Mouse (Mus musculus) liver, embryonic 11.5 days (tissue): ENCODE measurements around the gene Rbbp8nl. TPM values are rescaled to one million over a fixed set of nuclear protein-coding genes. Genes with fewer than 3 reads are reported as not detected.
A peak's percentile ranks its signal among the peaks of the same experiment; 100 is the strongest.

Experiments used
- ATAC-seq: fragments of 200-750 bp; cut with Nextera tagmentation; replicated peaks from 2 replicates; pipeline ENCODE4 v1.8.0; 2017; ENCODE audit warnings: moderate number of reproducible peaks, mild to moderate bottlenecking, moderate TSS enrichment, moderate library complexity; ENCODE audit not compliant: low FRiP score
- DNase-seq: peaks from one replicate; pipeline ENCODE4 v3.0.0-alpha.2; 2017; ENCODE audit warnings: low spot score
- H3K27ac ChIP-seq: fragments of 300-500 bp; sonication (generic); 2 replicates; pipeline ENCODE4 v1.5.1; 2014; ENCODE audit warnings: mild to moderate bottlenecking, low read depth, low read length, control low read depth
- H3K27me3 ChIP-seq: fragments of 300-500 bp; sonication (generic); replicated peaks from 2 replicates; pipeline ENCODE4 v1.6.1; 2014; ENCODE audit warnings: low read length, mixed read lengths; ENCODE audit not compliant: control insufficient read depth, insufficient read depth
- H3K36me3 ChIP-seq: fragments of 300-500 bp; sonication (generic); 2 replicates; pipeline ENCODE4 v1.6.1; 2014; ENCODE audit warnings: mild to moderate bottlenecking, low read length, moderate library complexity, mixed read lengths; ENCODE audit not compliant: control insufficient read depth, insufficient read depth
- H3K4me1 ChIP-seq: fragments of 300-500 bp; sonication (generic); replicated peaks from 2 replicates; pipeline ENCODE4 v1.6.1; 2014; ENCODE audit warnings: low read length, mixed read lengths; ENCODE audit not compliant: control insufficient read depth, insufficient read depth
- H3K4me2 ChIP-seq: fragments of 300-500 bp; sonication (generic); 2 replicates; pipeline ENCODE4 v1.6.1; 2014; ENCODE audit warnings: mild to moderate bottlenecking, control low read depth, moderate library complexity
- H3K4me3 ChIP-seq: fragments of 300-500 bp; sonication (generic); 2 replicates; pipeline ENCODE4 v1.5.1; 2014; ENCODE audit warnings: low read depth, low read length, control low read depth
- H3K9ac ChIP-seq: fragments of 300-500 bp; sonication (generic); 2 replicates; pipeline ENCODE4 v1.6.1; 2014; ENCODE audit warnings: low read depth, low read length, control low read depth
- H3K9me3 ChIP-seq: fragments of 300-500 bp; sonication (generic); 2 replicates; pipeline ENCODE4 v1.6.1; 2016; ENCODE audit warnings: low read length, inconsistent platforms, mixed read lengths; ENCODE audit not compliant: control insufficient read depth
- WGBS: fragments of 180-500 bp; shearing (Covaris S2); extraction: QIAGEN DNeasy Blood & Tissue Kit; methylation state at CpG from one replicate; pipeline ENCODE4 v1.1.7; 2014; 5-methylcytosine and 5-hydroxymethylcytosine counted together
- polyA plus RNA-seq: library from polyadenylated mRNA; unstranded; fragments of >200 nt; fragmentation: Nextera tagmentation; extraction: Ambion mirVana; gene quantifications from 2 replicates; pipeline ENCODE4 v1.2.1, GENCODE M21; 2014

The Rbbp8nl gene
- polyA plus RNA-seq, 1 experiment from 2014 or later, result 0.16 TPM

DNA sequence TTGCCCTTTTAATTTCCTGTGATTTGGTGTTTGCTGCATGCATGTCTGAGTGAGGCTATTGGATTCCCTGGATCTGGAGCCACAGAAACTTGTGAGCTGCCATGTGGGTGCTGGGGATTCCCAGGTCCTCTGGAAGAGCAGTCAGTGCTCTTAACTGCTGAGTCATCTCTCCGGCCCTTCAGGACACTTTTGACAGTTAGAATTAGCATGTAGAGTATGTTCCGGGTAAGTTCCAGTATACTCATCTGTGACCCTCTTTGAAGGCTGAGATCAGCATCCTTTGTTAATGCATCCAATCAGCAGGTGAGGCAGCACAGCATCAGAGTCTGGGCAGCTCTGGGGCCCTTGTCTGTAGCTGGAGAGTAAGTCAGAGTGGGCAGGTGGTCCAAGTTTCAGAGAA lies 10.6 kb upstream of the Rbbp8nl start:
- Histone ChIP-seq H3K36me3 (no peaks in the 10 kb centered on the region), H3K27me3 (no peaks in the 10 kb centered on the region), H3K9ac (no peak overlapping the region), H3K4me3 (no peak overlapping the region), H3K4me2 (no peak overlapping the region), H3K27ac (no peak overlapping the region), H3K9me3 (no peaks in the 10 kb centered on the region), H3K4me1 (peaks cover 13% of the 10 kb centered on the region)
- DNase-seq (no peak), ATAC-seq (no peak)
- WGBS, result 43% methylated on average over 2 of the region's 2 CpGs

DNA sequence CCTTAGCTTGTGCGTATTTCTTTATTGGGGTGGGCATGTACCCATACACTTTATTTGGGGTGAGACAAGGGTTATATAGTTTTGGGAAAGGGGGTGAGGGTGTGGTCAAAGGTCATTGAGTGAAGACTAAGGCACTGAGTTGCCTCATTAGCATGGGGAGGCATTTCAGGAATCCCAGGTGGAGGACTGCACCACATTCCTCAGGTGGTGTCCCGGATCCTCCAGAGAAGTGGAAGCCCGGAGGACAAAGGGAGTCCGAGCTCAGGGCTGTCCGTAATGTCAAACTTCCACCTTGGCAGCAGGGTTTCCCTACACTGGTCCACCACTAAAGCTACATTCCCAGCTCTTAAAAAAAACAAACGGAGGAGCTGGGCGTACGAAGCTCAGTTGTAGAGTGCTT lies 3.2 kb upstream of the Rbbp8nl start:
- DNase-seq, result no peak
- H3K9me3 ChIP-seq, result no peaks in the 10 kb centered on the region
- H3K4me3 ChIP-seq, result no peak overlapping the region
- H3K4me2 ChIP-seq, result no peak overlapping the region
- no peak overlapping the region for H3K9ac ChIP-seq
- no peak for ATAC-seq
- no peaks in the 10 kb centered on the region for H3K36me3 ChIP-seq
- H3K27me3 ChIP-seq, result no peaks in the 10 kb centered on the region
- peaks cover 8% of the 10 kb centered on the region; the same call in 1 of the 2 replicates for H3K4me1 ChIP-seq
- WGBS, result 69% methylated on average over 8 of the region's 8 CpGs
- no peak overlapping the region for H3K27ac ChIP-seq

DNA sequence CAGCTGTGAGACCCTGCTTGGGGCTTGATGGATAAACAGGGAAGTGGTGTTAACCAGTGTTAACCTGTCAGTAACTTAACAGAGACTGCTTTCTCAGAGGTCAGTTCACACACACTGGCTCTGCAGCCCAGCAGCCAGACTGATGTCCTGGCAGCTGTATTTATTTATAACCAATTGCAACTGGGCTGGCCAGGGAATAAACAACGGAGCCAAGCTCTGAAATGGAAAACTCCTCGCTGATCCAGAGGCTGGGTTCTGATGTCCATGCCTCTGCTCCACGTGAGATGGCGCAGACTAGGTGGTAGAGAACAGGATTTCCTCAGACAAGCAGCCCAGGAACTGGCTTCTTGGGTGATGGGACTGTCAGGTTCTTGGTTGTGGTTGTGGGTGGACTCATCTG lies 2.3 kb upstream of the Rbbp8nl start:
- Histone ChIP-seq H3K4me3 (no peak overlapping the region), H3K9me3 (no peaks in the 10 kb centered on the region), H3K27me3 (no peaks in the 10 kb centered on the region), H3K4me1 (peaks cover 8% of the 10 kb centered on the region; the same call in 1 of the 2 replicates), H3K4me2 (no peak overlapping the region), H3K27ac (no peak overlapping the region), H3K9ac (no peak overlapping the region), H3K36me3 (no peaks in the 10 kb centered on the region)
- no peak for DNase-seq
- no peak for ATAC-seq
- WGBS, result 63% methylated on average over 4 of the region's 4 CpGs

DNA sequence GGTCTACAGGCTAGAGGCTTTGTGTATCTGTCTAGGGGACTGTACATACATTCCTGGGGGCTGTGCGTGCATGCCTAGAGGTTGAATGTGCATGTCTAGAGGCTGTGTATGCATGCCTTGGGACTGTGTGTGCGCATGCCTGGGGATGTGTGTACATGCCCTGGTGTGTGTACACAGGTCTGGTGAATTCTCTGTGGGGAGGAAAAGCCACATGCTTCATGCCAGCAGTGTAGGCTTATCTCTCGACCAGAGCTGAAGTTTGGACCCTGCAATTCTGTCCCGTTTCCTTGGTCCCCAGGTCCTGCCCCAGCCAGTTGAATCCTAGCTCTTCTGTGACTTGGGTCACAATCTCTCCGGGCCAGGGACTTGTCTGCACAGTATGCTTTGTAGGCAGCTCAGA lies 1.9 kb upstream of the Rbbp8nl start:
- DNase-seq, result no peak
- Histone ChIP-seq H3K4me1 (peaks cover 8% of the 10 kb centered on the region; the same call in 1 of the 2 replicates), H3K27ac (no peak overlapping the region), H3K27me3 (no peaks in the 10 kb centered on the region), H3K4me2 (no peak overlapping the region), H3K4me3 (no peak overlapping the region), H3K36me3 (no peaks in the 10 kb centered on the region), H3K9ac (no peak overlapping the region), H3K9me3 (no peaks in the 10 kb centered on the region)
- WGBS, result 59% methylated on average over 5 of the region's 5 CpGs
- no peak for ATAC-seq

DNA sequence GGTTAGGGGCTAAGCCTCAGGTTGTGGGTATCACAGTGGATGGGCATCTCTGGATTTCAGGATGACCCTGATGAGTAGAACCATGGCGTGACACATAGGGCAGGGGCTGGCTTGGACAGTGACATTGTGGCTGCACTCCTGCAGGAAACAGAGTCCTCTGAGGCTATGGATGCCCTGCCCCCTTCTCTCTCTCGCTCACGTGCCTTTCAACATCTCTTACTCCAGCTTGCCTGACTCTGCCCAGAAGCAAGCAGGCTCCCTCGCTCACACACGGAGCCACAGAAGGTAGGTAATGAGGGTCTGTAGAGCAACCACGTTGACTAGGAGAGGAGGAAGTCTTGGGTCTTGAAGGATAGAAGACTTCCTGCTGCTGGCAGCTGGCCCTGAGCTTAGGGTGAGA lies 824 bp upstream of the Rbbp8nl start:
- no peaks in the 10 kb centered on the region for H3K36me3 ChIP-seq
- peaks cover 8% of the 10 kb centered on the region; the same call in 1 of the 2 replicates for H3K4me1 ChIP-seq
- no peaks in the 10 kb centered on the region for H3K9me3 ChIP-seq
- no peak overlapping the region for H3K27ac ChIP-seq
- 41% methylated on average over 6 of the region's 6 CpGs for WGBS
- no peak overlapping the region for H3K4me2 ChIP-seq
- ATAC-seq, result no peak
- H3K4me3 ChIP-seq, result no peak overlapping the region
- DNase-seq, result no peak
- no peaks in the 10 kb centered on the region for H3K27me3 ChIP-seq
- no peak overlapping the region for H3K9ac ChIP-seq

DNA sequence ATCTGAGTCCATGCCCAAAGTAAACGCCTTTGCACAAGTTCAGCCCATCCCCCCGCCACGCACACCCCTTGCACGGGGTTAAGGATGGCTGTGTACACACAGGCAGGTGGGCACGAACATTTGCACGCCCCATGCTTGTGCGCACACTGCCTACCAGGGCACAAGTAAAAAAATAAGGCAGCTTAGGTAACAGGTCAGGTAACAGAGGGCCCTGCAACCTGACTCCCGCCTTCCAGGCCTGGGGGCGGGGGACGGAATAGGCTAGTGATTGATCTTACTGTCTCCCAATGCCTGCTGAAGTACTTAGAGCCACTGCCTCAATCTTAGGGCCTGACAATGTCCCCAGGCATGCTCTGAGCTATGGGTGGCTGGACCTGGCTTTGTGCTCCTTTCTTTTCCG lies 713 bp downstream of the Rbbp8nl start:
- H3K27me3 ChIP-seq, result no peaks in the 10 kb centered on the region
- H3K4me2 ChIP-seq, result no peak overlapping the region
- 49% methylated on average over 11 of the region's 11 CpGs for WGBS
- H3K4me1 ChIP-seq, result peaks cover 5% of the 10 kb centered on the region; the same call in 1 of the 2 replicates
- H3K27ac ChIP-seq, result no peak overlapping the region
- H3K9ac ChIP-seq, result no peak overlapping the region
- no peak overlapping the region for H3K4me3 ChIP-seq
- ATAC-seq, result no peak
- H3K9me3 ChIP-seq, result no peaks in the 10 kb centered on the region
- H3K36me3 ChIP-seq, result no peaks in the 10 kb centered on the region
- DNase-seq, result no peak

DNA sequence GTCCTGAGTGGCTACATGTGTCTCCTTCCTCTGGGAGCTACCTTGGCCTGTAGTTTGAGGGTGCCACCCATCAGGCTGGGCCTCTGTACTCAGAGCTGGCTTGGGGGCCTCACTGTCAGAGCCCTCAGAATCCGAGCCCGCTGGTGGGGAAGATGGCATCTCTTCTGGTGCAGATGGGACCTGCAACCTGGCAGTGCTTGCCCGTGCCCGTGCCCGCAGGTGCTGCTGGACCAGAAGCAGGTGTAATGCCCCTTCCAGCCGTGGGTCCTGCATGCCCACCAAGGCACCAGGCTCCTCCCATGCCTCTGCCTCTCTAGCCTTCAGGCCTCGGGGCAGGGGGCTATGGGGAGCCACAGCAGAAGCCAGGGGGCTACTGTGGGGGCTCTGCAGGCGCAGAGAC lies 10.4 kb downstream of the Rbbp8nl start:
- no peak for ATAC-seq
- no peak for DNase-seq
- no peaks in the 10 kb centered on the region for H3K9me3 ChIP-seq
- H3K27ac ChIP-seq, result no peak overlapping the region
- no peak overlapping the region for H3K9ac ChIP-seq
- H3K4me3 ChIP-seq, result no peak overlapping the region
- WGBS, result 78% methylated on average over 8 of the region's 8 CpGs
- H3K4me1 ChIP-seq, result peaks cover 21% of the 10 kb centered on the region
- no peaks in the 10 kb centered on the region for H3K36me3 ChIP-seq
- no peaks in the 10 kb centered on the region for H3K27me3 ChIP-seq
- no peak overlapping the region for H3K4me2 ChIP-seq

DNA sequence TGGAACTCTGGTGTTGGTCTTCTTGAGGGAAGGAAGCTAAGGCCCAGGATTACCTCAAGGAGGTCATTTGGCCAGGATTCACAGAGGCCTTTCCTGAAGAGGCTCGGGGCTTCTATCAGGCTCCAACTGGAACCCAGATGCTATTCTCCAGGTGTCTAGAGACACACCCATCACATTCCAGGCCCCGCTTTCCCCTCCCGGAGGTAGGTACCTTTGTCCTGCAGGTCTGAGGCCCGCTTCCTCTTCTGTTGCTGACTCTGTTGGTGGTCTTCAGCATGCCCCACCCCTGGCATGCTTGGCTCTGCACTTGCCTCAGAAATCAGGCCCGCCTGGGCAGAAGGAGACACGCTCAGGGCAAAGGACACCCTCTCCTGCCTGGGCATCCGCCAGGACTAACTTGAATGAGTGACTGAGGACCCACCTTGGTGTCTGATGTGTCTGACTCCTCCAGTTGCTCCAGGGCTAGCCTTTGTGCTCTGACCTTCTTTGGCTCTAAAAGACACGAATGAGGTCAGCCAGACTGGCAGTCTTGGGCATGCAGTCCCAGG lies 11.8 kb downstream of the Rbbp8nl start:
- DNase-seq, result no peak
- WGBS, result 70% methylated on average over 8 of the region's 8 CpGs
- H3K27ac ChIP-seq, result no peak overlapping the region
- H3K36me3 ChIP-seq, result no peaks in the 10 kb centered on the region
- H3K27me3 ChIP-seq, result no peaks in the 10 kb centered on the region
- no peak overlapping the region for H3K4me3 ChIP-seq
- peaks cover 25% of the 10 kb centered on the region for H3K4me1 ChIP-seq
- ATAC-seq, result no peak
- H3K9me3 ChIP-seq, result no peaks in the 10 kb centered on the region
- H3K4me2 ChIP-seq, result no peak overlapping the region
- H3K9ac ChIP-seq, result no peak overlapping the region

DNA sequence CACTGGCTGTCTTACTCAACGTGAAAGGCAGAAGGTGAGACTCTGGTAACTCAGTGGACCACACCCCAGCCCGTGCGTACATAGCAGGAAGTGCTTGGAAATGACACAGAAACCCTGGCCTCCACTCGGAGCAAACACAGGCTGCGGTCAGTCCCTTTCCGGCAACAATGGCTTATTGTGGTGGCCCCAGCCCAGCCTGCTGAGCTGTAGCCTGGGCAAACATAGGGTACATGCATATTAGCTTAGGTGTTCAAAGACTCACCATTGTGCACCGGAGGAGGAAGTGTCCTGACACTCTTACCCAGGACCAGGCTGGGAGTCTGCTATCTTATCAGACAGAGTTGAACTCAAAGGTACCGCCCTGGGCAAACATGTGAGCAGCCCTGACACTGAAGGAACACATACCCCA lies 12.8 kb downstream of the Rbbp8nl start:
- no peak for DNase-seq

More for the DNA sequence above, 12.8 kb downstream of the Rbbp8nl start:
- no peaks in the 10 kb centered on the region for H3K36me3 ChIP-seq
- H3K4me1 ChIP-seq, result peaks cover 34% of the 10 kb centered on the region
- whole genome bisulfite sequencing, result 34% methylated on average over 8 of the region's 8 CpGs
- no peak for ATAC-seq
- no peaks in the 10 kb centered on the region for H3K27me3 ChIP-seq
- no peak overlapping the region; the same call in 1 of the 2 replicates for H3K27ac ChIP-seq
- no peak overlapping the region for H3K9ac ChIP-seq
- peak overlapping the region; percentile 54 for H3K4me2 ChIP-seq
- H3K9me3 ChIP-seq, result no peaks in the 10 kb centered on the region
- 0 out of 2 replicates have a peak overlapping the region, but pooled peaks have one; percentile 14 for H3K4me3 ChIP-seq
